Mouse (Mus musculus) gastrocnemius, postnatal 4 days (tissue): ENCODE results near the gene Trnau1ap. TPM values are rescaled to one million over a fixed set of nuclear protein-coding genes. Genes with fewer than 3 reads are reported as not detected.
A peak's percentile ranks its signal among the peaks of the same experiment; 100 is the strongest.
"Not testable (repeated sequence)": the region's sequence is repeated elsewhere in the genome, so short reads cannot be mapped to it uniquely, and the experiment has no call there.

Source experiments
- DNase-seq, 2 experiments: peaks; one replicate each; pipeline ENCODE4 v3.0.0; 2021 to 2022; ENCODE audit warnings: low spot score in 2 of 2, mixed read lengths in 2 of 2
- total RNA-seq, 2 experiments: library from RNA; stranded (reverse); gene quantifications; 2 replicates each; pipeline ENCODE4 v1.2.3; 2021

Gene Trnau1ap
- total RNA-seq, 2 experiments from 2014 or later: 25.0 to 26.6 TPM

GRCm38 (mm10) chr4:132345135-132345842, 16.0 kb upstream of the Trnau1ap start:
- DNase-seq: peak; percentile 96 to 97

- DNase-seq: no peak
Observed at GRCm38 (mm10) chr4:132344403-132345134, 15.2 kb upstream of the Trnau1ap start.

GRCm38 (mm10) chr4:132341451-132341850, 12.1 kb upstream of the Trnau1ap start:
- no peak for DNase-seq

DNA sequence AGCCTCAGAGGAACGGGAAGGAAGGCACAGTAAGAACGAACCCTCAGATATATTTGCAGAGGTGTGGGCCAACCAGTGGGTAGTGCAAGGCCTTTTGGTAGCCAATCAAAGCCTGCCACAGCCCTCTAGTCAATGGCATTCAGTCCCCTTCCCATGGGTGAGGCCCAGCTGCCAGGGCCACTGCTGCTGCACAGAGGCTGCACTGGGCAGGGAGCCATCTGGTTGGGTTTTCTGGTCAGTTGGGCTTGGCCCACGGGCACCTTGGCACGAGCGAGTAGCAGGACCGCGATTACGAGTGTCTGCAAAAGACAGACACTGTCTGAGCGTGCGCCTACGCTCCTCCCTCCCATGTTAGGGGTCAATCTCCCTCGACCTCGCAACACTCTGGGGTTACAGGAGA, 9.6 kb upstream of the Trnau1ap start:
- DNase-seq: peak in 1 of 2 experiments; percentile 74

DNA sequence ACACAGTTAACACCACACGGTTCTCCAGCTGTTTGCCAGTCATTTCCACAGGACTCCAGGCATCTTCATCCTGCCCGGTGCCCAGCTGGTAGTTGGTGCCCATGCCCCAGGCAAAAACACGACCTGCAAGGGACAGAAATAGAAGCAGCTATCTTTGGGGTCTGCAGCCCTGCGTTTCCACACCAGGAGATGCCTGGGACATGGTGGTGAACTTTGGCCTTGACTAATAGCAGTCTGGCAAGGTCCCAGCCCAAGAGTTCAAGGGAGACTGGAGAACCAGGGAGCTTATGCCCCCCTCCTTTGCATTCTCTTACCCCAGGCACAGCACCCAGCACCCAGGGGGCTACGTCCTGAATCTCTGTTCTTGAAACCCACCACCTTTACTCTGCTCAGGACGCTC, 3.5 kb upstream of the Trnau1ap start:
- no peak for DNase-seq

- DNase-seq: no peak
Observed at GRCm38 (mm10) chr4:132331960-132332359, 2.6 kb upstream of the Trnau1ap start.

GRCm38 (mm10) chr4:132329835-132330354, 557 bp upstream of the Trnau1ap start:
- no peak for DNase-seq

DNA sequence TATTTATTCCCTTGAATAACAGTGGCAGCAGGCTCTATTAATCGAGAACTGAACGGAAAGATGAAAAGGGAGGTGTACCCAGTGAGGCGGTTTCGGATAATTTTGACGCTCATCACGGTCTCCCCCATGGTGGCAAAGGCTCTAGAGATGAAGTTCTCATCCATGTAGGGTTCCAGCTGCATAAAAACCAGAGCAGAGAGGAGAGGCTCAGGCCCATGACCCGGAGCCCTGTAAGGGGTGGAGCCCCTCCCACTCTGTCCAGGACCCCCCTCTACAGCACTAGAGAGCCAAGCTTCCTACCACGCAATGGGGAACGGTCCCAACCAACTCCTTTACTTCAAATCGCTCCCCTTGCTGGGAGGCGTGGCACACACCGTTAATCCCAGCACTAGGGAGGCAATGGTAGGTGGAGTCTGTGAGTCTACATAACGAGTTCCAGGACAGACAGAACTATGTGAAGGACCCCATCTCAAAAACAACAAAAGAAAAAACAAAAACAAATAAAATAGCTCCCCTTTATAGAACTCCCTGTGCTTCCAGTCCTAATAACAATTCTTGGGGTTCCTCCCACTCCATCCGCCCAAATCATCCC, 851 bp downstream of the Trnau1ap start:
- DNase-seq: no peak

GRCm38 (mm10) chr4:132326481-132326880, 2.9 kb downstream of the Trnau1ap start:
- no peak for DNase-seq

DNA sequence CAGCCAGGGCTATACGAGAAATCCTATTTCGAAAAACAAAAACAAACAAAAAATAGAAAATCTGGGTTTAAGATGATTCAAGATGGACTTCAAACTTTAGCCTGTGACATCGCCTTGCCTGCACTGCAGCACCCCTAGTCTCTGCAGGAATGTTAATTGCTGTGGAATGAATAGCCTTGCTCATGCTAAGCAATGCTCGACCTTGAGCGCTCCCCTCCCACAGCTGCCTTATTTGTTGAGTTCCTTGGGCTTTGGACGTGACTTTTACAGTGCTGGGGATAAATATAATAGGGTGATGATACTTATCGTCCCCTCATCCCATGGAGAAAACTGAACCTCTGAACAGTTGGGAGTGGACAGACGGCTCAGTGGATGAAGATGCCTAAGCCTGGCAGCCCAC, 13.6 kb downstream of the Trnau1ap start:
- no peak for DNase-seq

- DNase-seq: no peak
Observed at GRCm38 (mm10) chr4:132312627-132313026, 16.7 kb downstream of the Trnau1ap start.

- DNase-seq: no peak
Observed at GRCm38 (mm10) chr4:132311801-132312200, 17.5 kb downstream of the Trnau1ap start.

DNA sequence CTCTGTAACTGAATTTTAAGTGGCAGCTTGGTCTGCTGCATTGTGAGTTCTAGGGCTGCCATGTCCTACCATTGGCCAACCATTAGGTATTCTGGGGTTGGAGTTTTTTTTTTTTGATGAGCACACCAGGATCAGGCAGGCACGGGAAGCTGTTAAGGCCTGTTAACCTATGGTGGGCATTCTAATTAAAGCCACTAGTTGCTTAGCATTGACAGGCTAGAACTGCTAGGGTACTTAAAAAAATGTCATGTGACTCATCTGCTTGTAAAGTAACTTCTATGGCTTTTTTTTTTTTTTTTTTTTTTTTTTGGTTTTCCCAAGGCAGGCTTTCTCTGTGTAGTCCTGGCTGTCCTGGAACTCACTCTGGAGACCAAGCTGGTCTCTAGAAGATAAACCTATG, 18.1 kb downstream of the Trnau1ap start:
- no peak for DNase-seq

- DNase-seq: no peak
Observed at GRCm38 (mm10) chr4:132309849-132310472, 19.4 kb downstream of the Trnau1ap start.

DNA sequence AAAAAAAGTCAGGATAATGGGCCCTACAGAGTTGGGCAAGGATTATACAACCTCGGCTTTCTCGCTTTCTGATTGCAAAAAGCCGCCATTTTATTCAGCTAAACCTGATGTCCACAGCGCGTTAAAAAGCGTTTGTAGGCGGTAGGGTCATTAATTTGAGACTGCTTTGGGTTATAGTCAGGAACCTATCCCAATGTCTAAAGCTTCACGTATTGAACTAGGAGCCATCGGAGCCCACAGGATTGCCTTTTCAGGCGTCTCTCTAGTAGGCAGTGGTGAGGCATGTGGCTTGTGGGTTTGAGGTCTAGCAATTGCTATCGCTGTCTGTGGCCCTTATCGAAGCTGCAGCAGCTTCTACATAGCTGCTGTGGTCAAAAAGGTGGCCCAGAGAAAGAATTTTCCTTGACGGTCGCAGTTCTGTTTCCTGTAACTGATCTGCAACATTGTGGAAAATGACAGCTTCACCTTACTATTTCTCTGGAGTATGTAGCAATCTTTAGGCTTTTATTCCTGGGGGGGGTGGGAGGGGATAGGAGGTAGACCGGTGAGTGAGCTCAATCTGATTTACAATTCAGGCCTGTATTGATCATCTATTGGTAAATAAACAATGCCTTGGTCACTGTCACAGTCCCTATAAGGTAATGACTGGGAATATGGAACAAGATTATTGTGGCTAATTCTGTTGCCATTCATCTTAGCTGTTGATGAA, 20.0 kb downstream of the Trnau1ap start:
- DNase-seq: no peak

DNA sequence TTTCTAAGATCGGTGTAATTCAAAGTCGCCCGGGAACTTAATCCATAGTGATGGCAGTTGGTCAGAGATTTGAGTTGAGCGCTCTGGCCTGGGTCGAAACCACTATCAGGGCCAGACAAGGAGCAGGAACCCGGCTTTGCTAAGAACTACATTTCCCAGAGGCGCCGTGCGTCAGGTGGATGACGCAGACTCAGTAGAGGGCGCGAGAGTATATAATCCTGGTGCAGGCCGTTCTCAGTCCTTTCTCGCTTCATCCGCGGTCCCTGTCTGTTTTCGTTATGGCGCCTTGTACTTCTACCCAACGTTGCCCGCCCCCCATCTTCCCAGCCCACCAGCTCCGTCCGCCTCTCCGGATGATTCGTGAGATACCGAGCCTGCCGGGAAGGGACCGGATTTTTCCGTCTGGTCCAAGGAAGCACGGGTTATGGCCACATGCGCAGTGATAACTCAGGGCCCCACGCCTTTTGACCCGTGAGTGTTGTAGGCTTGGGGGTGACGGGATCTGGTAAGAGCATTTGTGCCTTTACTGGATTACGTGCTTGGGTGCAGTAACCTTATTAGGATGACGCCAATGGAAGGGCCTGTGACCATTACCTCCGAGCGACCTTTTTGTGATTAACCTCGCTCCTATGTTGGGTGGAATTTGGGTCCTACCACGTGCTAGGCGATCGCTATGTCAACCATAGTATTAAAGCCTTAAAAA, 20.8 kb downstream of the Trnau1ap start:
- peak; percentile 67 to 85 for DNase-seq

DNA sequence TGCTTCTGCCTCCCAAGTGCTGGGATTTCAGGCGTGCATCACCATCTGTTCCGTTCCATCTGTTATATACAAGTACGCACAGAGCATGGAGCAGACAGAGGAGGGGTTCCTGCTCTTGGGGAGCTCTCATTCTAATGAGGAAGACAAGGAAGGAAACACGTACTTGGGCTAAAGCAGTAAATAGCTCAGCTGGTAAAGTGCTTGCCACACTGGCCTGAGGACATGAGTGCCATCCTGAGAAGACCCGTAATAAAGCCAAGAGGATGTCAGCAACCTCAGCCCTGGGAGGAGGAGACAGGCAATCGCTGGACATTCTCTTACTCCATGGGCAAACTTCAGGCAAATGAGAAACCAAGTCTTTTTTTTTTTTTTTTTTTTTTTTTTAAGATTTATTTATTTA, 23.3 kb downstream of the Trnau1ap start:
- no peak for DNase-seq

- no peak for DNase-seq
Observed at GRCm38 (mm10) chr4:132305276-132305675, 24.1 kb downstream of the Trnau1ap start.

DNA sequence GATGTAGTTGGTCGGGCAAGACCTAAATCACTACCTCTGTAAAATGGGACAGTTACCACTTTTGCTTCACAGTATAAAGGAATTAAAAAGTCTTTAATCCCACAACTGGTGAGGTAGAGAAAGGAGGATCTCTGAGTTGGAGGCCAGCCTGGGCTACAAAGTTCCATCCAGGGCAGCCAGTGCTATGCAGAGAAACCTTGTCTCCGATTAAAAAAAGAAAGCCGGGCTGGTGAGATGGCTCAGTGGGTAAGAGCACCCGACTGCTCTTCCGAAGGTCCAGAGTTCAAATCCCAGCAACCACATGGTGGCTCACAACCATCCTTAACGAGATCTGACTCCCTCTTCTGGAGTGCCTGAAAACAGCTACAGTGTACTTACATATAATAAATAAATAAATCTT, 25.9 kb downstream of the Trnau1ap start:
- DNase-seq: not testable (repeated sequence)

- peak; percentile 26 to 53 for DNase-seq
Observed at GRCm38 (mm10) chr4:132302939-132303479, 26.3 kb downstream of the Trnau1ap start, which contains the start of gene Rab42. Gene Rab42, minus strand, starts transcription at chr4:132303385.
